Mouse (Mus musculus) neural tube, embryonic 15.5 days (tissue): Measurements from ENCODE around the gene Kyat1. TPM values are rescaled to one million over a fixed set of nuclear protein-coding genes. Genes with fewer than 3 reads are reported as not detected.

Source experiments
- ATAC-seq: fragments of 200-750 bp; cut with Nextera tagmentation; 2 replicates; pipeline ENCODE4 v1.8.0; 2017; ENCODE audit warnings: mild to moderate bottlenecking, moderate TSS enrichment, moderate library complexity; ENCODE audit not compliant: low FRiP score
- H3K27ac ChIP-seq: fragments of 300-500 bp; sonication (generic); replicated peaks from 2 replicates; pipeline ENCODE4 v1.5.1; 2015; ENCODE audit warnings: mild to moderate bottlenecking, inconsistent platforms
- H3K27me3 ChIP-seq: fragments of 300-500 bp; sonication (generic); replicated peaks from 2 replicates; pipeline ENCODE4 v1.6.1; 2015; ENCODE audit warnings: inconsistent platforms
- H3K36me3 ChIP-seq: fragments of 300-500 bp; sonication (generic); 2 replicates; pipeline ENCODE4 v1.6.1; 2015; ENCODE audit warnings: inconsistent platforms
- H3K4me1 ChIP-seq: fragments of 300-500 bp; sonication (generic); 2 replicates; pipeline ENCODE4 v1.6.1; 2015; ENCODE audit warnings: inconsistent platforms
- H3K4me2 ChIP-seq: fragments of 300-500 bp; sonication (generic); 2 replicates; pipeline ENCODE4 v1.6.1; 2015; ENCODE audit warnings: inconsistent platforms, mild to moderate bottlenecking, moderate library complexity
- H3K4me3 ChIP-seq: fragments of 300-500 bp; sonication (generic); replicated peaks from 2 replicates; pipeline ENCODE4 v1.5.1; 2015; ENCODE audit warnings: mild to moderate bottlenecking, inconsistent platforms
- H3K9ac ChIP-seq: fragments of 300-500 bp; sonication (generic); replicated peaks from 2 replicates; pipeline ENCODE4 v1.6.1; 2015; ENCODE audit warnings: mild to moderate bottlenecking, inconsistent platforms
- H3K9me3 ChIP-seq: fragments of 300-500 bp; sonication (generic); replicated peaks from 2 replicates; pipeline ENCODE4 v1.6.1; 2016; ENCODE audit warnings: inconsistent platforms
- WGBS: fragments of 180-500 bp; shearing (Covaris S2); methylation state at CpG from one replicate; pipeline ENCODE4 v1.1.7; 2015; ENCODE audit warnings: mixed read lengths; 5-methylcytosine and 5-hydroxymethylcytosine counted together
- polyA plus RNA-seq: library from polyadenylated mRNA; unstranded; fragments of >200 nt; fragmentation: Nextera tagmentation; extraction: Ambion mirVana; gene quantifications from 2 replicates; pipeline ENCODE4 v1.2.1, GENCODE M21; 2015

The Kyat1 gene
- polyA plus RNA-seq, 1 experiment from 2014 or later: 16.2 TPM

GRCm38 (mm10) chr2:30212169-30212545 is 6.5 kb upstream of the Kyat1 start:
- ATAC-seq: no peak
- Histone ChIP-seq H3K27ac (no peak overlapping the region), H3K4me2 (no peak overlapping the region), H3K27me3 (no peaks in the 10 kb centered on the region), H3K9ac (no peak overlapping the region), H3K4me1 (no peaks in the 10 kb centered on the region), H3K4me3 (no peak overlapping the region), H3K9me3 (no peaks in the 10 kb centered on the region), H3K36me3 (no peaks in the 10 kb centered on the region)
- WGBS: 75% methylated on average over 4 of the region's 4 CpGs

GRCm38 (mm10) chr2:30211408-30212168 is 5.9 kb upstream of the Kyat1 start:
- 59% methylated on average over 6 of the region's 6 CpGs for WGBS
- Histone ChIP-seq H3K4me1 (peaks cover 4% of the 10 kb centered on the region), H3K9ac (no peak overlapping the region)

GRCm38 (mm10) chr2:30207886-30208285 is 2.2 kb upstream of the Kyat1 start:
- WGBS: 76% methylated on average over 5 of the region's 5 CpGs
- no peak for ATAC-seq
- Histone ChIP-seq H3K36me3 (no peaks in the 10 kb centered on the region), H3K4me3 (no peak overlapping the region), H3K27me3 (no peaks in the 10 kb centered on the region), H3K9me3 (no peaks in the 10 kb centered on the region), H3K4me2 (no peak overlapping the region), H3K27ac (no peak overlapping the region), H3K9ac (no peak overlapping the region), H3K4me1 (peaks cover 22% of the 10 kb centered on the region)

More at GRCm38 (mm10) chr2:30211408-30212168, 5.9 kb upstream of the Kyat1 start:
- no peaks in the 10 kb centered on the region for H3K36me3 ChIP-seq
- no peak overlapping the region for H3K27ac ChIP-seq
- H3K27me3 ChIP-seq: no peaks in the 10 kb centered on the region
- no peak for ATAC-seq
- no peak overlapping the region for H3K4me3 ChIP-seq
- H3K4me2 ChIP-seq: no peak overlapping the region
- H3K9me3 ChIP-seq: no peaks in the 10 kb centered on the region

GRCm38 (mm10) chr2:30207401-30207800 is 1.8 kb upstream of the Kyat1 start:
- H3K9me3 ChIP-seq: no peaks in the 10 kb centered on the region
- H3K9ac ChIP-seq: 0 out of 2 replicates have a peak overlapping the region, but pooled peaks have one; percentile 5
- H3K27me3 ChIP-seq: no peaks in the 10 kb centered on the region
- H3K36me3 ChIP-seq: no peaks in the 10 kb centered on the region
- no peak for ATAC-seq
- peaks cover 22% of the 10 kb centered on the region for H3K4me1 ChIP-seq
- no peak overlapping the region for H3K4me2 ChIP-seq
- H3K27ac ChIP-seq: no peak overlapping the region
- WGBS: 95% methylated on average over 4 of the region's 4 CpGs
- H3K4me3 ChIP-seq: no peak overlapping the region

DNA sequence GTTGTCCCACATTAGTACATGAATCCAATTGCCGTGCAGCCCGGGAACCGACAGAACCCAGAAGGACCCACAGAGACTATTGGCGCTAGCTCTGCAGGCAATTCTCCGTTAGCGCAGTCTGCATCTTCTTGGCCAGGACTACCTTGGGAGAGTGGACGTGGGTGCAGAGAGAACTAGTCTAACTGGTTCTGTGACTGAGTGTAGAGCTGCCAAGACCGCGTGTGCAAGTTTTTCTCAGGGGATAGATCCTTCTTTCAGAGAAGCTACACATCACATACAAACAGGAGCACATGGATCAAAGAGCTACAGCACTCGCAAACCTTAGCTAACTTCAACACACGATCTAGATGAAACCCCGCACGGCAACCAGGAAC is 405 bp downstream of the Kyat1 start:
- H3K9me3 ChIP-seq: no peaks in the 10 kb centered on the region
- H3K4me2 ChIP-seq: peak overlapping the region; percentile 90
- H3K9ac ChIP-seq: peak overlapping the region; percentile 67
- peak; percentile 76 for ATAC-seq
- H3K36me3 ChIP-seq: no peaks in the 10 kb centered on the region
- 0% methylated on average over 13 of the region's 13 CpGs for WGBS
- peak overlapping the region; percentile 86 for H3K27ac ChIP-seq
- peak overlapping the region; percentile 85 for H3K4me3 ChIP-seq
- peaks cover 22% of the 10 kb centered on the region for H3K4me1 ChIP-seq
- H3K27me3 ChIP-seq: no peaks in the 10 kb centered on the region

DNA sequence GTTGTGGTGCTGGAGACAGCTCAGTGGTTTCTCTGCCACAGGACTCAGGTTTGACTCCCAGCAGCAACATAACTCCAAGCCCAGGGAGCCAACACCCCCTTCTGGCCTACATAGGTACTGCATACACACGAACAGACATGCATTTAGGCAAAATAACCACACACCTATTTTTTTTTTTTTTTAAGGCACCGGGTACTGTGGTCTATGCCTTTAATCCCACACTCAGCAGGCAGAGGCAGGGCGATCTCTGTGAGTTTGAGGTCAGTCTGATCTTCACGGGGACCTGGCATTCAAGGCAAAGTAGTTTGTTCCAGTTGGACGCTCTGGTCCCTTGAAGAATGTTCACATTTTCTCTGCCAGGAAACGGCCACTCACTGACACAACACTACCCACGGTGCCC is 2.2 kb downstream of the Kyat1 start:
- Histone ChIP-seq H3K4me3 (no peak overlapping the region), H3K4me1 (peaks cover 22% of the 10 kb centered on the region), H3K9ac (no peak overlapping the region), H3K4me2 (no peak overlapping the region), H3K36me3 (no peaks in the 10 kb centered on the region), H3K27ac (no peak overlapping the region), H3K27me3 (no peaks in the 10 kb centered on the region), H3K9me3 (no peaks in the 10 kb centered on the region)
- no peak for ATAC-seq
- 80% methylated on average over 7 of the region's 7 CpGs for WGBS

DNA sequence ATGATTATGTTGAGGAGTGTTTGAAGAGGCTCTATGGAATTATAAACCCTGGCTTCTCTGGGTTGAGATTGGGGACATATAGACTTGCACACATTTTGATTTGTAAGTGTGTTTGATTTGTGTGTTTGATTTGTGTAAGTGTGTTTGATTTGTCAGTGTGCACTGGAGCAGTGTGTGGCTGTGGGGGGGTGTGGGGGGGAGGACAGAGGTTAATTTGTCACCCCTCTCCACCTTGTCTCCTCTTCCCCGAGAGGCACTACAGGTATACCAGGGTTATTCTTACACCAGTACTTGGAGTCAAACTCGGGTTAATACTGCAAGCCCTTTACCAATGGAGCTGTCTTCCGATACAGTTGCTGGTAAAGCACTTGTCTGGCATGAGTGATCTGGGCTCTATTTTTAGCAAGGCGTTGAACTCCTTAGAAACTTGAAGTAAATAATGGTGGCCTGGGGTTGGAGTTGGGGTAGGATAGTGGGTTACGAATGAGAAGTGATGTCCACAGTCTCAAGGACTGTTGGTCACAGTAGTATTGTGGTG is 5.2 kb downstream of the Kyat1 start:
- no peak for ATAC-seq
- Histone ChIP-seq H3K27me3 (no peaks in the 10 kb centered on the region), H3K4me1 (peaks cover 12% of the 10 kb centered on the region), H3K27ac (no peak overlapping the region), H3K4me3 (no peak overlapping the region), H3K4me2 (no peak overlapping the region), H3K9ac (no peak overlapping the region), H3K9me3 (no peaks in the 10 kb centered on the region), H3K36me3 (no peaks in the 10 kb centered on the region)
- 87% methylated on average over 5 of the region's 5 CpGs for WGBS

DNA sequence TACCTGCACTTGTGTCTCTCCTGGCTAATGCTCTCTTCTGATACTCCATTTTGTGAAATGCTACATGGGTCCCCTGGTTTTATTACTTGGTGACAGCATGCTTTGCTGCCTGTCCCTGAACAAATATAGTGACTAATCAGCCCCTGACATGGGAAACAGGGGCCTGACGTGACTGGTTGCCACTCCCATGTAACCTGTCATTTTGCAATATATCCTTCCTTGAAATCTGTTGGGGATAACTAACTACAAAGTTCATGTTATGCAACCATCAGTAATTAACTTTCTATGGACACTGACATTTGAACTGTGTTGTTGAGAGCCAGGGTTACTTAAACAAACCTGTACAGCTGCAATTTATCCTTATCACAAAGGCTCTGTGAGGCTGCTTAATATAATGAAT is 5.7 kb downstream of the Kyat1 start:
- Histone ChIP-seq H3K4me2 (no peak overlapping the region), H3K4me1 (peaks cover 11% of the 10 kb centered on the region), H3K9me3 (no peaks in the 10 kb centered on the region), H3K27me3 (no peaks in the 10 kb centered on the region), H3K36me3 (no peaks in the 10 kb centered on the region), H3K27ac (no peak overlapping the region), H3K4me3 (no peak overlapping the region), H3K9ac (no peak overlapping the region)
- ATAC-seq: no peak
- 67% methylated on average over 1 of the region's 1 CpGs for WGBS

DNA sequence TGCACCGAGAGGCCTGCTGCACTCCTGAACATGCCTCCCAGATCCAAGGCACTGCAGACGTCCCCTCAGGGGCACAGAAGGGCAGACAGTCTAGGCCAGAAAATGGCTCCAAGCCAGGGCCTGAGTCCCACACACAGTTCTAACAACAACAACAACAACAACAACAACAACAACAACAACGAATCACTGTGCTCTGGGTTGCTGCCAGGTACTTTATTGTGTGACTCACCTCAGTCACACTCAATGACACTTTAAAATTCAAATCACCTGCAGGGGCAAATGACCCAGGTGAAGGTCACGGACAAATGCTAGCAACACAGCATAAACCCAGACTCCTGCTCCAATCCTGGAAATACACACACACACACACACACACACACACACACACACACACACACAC is 7.6 kb downstream of the Kyat1 start:
- no peak overlapping the region for H3K27ac ChIP-seq
- H3K36me3 ChIP-seq: no peaks in the 10 kb centered on the region
- no peak overlapping the region for H3K4me3 ChIP-seq
- H3K9ac ChIP-seq: no peak overlapping the region
- no peaks in the 10 kb centered on the region for H3K27me3 ChIP-seq
- H3K9me3 ChIP-seq: no peaks in the 10 kb centered on the region
- ATAC-seq: no peak
- H3K4me1 ChIP-seq: no peaks in the 10 kb centered on the region
- 60% methylated on average over 4 of the region's 4 CpGs for WGBS
- no peak overlapping the region for H3K4me2 ChIP-seq

DNA sequence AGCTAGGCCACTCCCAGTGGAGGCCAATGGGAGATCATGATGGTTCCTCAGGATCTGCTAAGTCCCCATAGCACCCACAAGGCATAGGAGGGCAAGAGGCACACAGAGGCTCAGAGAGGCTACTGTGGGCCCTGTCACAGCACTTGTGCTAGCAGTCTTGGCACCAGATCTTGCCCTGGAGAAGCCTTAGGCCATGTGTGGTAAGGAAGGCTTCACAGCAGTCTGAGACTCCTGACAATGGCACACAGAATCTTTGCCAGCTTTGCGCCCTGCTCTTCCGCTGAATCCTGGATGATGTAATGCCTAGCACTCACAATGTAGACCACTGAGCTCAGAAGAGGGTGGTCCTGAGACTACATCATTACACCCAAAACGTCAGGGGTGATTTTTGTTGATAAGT is 11.0 kb downstream of the Kyat1 start:
- Histone ChIP-seq H3K36me3 (peaks cover 5% of the 10 kb centered on the region; the same call in 1 of the 2 replicates), H3K4me3 (no peak overlapping the region), H3K9ac (no peak overlapping the region), H3K27ac (no peak overlapping the region), H3K9me3 (no peaks in the 10 kb centered on the region), H3K4me1 (no peaks in the 10 kb centered on the region), H3K4me2 (no peak overlapping the region), H3K27me3 (no peaks in the 10 kb centered on the region)
- no peak for ATAC-seq
- 81% methylated on average over 3 of the region's 3 CpGs for WGBS

DNA sequence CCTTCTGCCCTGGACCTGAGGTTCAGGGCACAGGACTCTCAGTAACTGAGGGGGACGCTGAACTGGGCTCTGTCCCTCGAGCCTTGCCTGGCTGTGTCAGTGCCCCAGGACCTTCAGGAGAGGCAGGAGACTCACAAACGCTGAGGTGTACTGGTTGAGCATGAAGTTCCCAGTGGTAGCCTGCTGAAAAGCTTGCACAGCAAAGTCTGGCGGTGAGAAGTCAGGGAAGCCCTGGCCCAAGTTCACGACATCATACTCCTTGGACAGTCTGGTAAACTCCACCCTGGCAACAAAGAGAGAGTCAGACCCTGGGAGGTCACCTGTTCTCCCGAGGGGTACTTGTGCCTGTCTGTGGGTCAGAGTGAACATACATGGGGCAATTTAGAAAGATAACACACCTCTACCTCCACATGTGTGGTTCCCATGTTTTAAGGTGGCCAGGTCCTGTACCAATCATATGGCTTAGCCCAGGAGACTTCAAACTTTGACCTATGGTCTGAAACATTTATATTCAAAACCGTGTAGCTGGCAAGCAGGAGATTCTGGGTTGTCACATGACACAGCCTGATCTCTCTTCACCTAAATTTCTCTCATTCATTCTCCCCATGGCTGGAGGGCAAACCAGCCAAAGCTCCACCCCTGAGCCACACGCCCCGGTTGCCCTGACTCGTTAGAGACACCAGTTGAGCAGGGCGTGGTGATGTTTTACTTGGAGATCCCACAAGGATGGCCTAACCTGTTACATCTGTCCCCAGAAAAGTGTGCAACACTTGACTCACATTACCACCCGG is 13.7 kb downstream of the Kyat1 start:
- H3K9ac ChIP-seq: no peak overlapping the region
- H3K4me3 ChIP-seq: no peak overlapping the region
- H3K9me3 ChIP-seq: no peaks in the 10 kb centered on the region
- ATAC-seq: no peak
- H3K27me3 ChIP-seq: no peaks in the 10 kb centered on the region
- no peak overlapping the region for H3K4me2 ChIP-seq
- WGBS: 93% methylated on average over 12 of the region's 12 CpGs
- peaks cover 11% of the 10 kb centered on the region for H3K36me3 ChIP-seq
- H3K27ac ChIP-seq: no peak overlapping the region
- no peaks in the 10 kb centered on the region for H3K4me1 ChIP-seq

- ATAC-seq: no peak
These were observed 20.0 kb downstream of the Kyat1 start for GRCm38 (mm10) chr2:30185681-30186080.

More at GRCm38 (mm10) chr2:30185681-30186080, 20.0 kb downstream of the Kyat1 start:
- no peak overlapping the region for H3K4me2 ChIP-seq
- H3K4me3 ChIP-seq: no peak overlapping the region
- H3K36me3 ChIP-seq: peaks cover 11% of the 10 kb centered on the region
- 77% methylated on average over 3 of the region's 3 CpGs for WGBS
- no peaks in the 10 kb centered on the region for H3K27me3 ChIP-seq
- no peaks in the 10 kb centered on the region for H3K9me3 ChIP-seq
- H3K27ac ChIP-seq: no peak overlapping the region
- no peaks in the 10 kb centered on the region for H3K4me1 ChIP-seq
- H3K9ac ChIP-seq: no peak overlapping the region
